Mouse (Mus musculus) megakaryocyte-erythroid progenitor cell, adult 5-6 weeks (primary cell): ENCODE results near the gene Clcnka. TPM values are rescaled to one million over a fixed set of nuclear protein-coding genes. Genes with fewer than 3 reads are reported as not detected.

Source experiments
- ATAC-seq: replicated peaks from 2 replicates; pipeline ENCODE4 v1.8.0; 2016; ENCODE audit warnings: mild to moderate bottlenecking, inconsistent platforms; ENCODE audit not compliant: severe bottlenecking, poor library complexity, low FRiP score, low TSS enrichment
- total RNA-seq, 2 experiments: library from RNA; stranded (forward) in 1 of 2; stranded (reverse) in 1 of 2; fragments of 200-1000, 215-1000 nt in 1 of 2; fragments of >200 nt in 1 of 2; fragmentation: Nextera tagmentation in 1 of 2; gene quantifications; 2 replicates each; pipeline ENCODE4 v1.2.3; 2014 to 2017

The Clcnka gene
- total RNA-seq, 2 experiments from 2014 or later: not detected

GRCm38 (mm10) chr4:141423288-141423687 is 24.8 kb upstream of the Clcnka start:
- no peak for ATAC-seq

DNA sequence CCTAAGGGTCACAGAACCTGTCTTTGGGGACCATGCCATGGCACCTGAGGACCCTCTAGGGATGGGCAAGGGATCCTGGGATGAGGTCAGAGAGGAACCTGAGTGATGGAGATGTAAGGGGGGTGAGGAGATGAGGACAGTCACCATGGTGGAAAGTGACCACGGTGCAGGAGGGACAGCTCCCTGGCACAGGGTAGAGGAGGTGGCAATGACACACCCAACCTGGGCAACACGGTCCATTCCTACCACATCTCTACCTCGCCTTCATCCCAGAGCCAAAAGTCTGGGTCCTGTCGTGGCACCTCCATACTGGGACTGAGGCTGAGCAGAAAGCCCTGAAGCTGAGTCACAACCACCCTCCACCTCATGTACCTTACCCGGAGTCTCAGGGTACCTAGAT is 24.3 kb upstream of the Clcnka start:
- no peak for ATAC-seq

DNA sequence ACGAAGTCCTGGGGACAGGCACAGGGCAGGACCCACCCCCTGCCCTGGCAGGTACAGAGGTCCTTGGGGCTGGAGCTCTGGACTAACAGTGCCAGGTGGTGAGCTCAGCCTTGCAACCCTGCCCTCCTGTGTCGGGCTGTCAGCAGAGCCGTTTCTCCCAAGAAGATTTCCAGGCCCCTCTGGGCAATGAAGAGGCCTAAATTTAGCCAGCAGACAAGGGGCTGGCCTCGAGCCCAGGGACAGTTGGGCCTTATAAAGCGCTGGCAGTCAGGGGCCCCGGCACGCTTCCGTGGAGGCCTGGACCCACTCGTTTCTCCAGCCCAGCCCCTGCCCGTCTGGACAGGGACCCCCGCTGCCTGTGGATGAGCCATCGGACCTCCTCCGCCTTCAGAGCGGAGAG is 22.9 kb upstream of the Clcnka start:
- ATAC-seq: no peak

GRCm38 (mm10) chr4:141420886-141421285 is 22.4 kb upstream of the Clcnka start:
- no peak for ATAC-seq

DNA sequence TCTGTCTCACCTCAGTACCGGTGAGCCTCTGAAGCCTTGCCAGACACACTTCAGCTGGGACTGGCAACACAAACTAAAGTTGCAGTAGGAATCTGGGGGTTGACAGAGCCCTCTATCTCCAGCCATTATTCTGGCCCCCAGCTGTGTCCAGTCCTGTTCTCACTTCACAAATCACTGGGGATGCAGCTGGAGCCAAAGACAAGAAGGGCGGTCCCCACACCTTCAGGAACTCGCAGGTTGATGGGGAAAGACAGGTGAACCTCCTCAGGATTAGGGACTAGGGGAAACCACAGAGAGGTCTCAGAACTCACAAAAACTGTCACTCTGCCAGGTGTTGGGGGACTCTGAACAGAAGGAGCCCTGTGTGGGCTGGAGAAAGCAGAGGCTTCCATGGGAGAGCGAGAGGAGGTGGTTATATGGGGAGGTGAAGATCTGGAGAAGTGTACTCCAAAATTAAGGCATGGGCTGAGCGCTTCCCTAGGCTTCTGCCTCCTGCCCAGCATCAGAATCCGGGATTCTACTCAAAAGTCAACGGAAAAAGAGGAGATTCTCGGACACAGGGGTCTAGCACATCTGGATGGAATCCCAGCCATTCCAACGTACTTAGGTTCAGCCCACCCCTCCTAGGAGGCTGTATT is 21.8 kb upstream of the Clcnka start, which contains the start of gene Hspb7:
TSS of gene Hspb7 (plus strand) at position 588 of the 638 bp plus-strand sequence.
- ATAC-seq: no peak

- 0 out of 2 replicates have a peak, but pooled peaks have one; percentile 39 for ATAC-seq
Observed at GRCm38 (mm10) chr4:141419398-141420191, 21.1 kb upstream of the Clcnka start.

- no peak for ATAC-seq
Observed at GRCm38 (mm10) chr4:141415924-141416323, 17.4 kb upstream of the Clcnka start, which contains the start of gene Clcnkb. Gene Clcnkb, minus strand, starts transcription at chr4:141416014.

DNA sequence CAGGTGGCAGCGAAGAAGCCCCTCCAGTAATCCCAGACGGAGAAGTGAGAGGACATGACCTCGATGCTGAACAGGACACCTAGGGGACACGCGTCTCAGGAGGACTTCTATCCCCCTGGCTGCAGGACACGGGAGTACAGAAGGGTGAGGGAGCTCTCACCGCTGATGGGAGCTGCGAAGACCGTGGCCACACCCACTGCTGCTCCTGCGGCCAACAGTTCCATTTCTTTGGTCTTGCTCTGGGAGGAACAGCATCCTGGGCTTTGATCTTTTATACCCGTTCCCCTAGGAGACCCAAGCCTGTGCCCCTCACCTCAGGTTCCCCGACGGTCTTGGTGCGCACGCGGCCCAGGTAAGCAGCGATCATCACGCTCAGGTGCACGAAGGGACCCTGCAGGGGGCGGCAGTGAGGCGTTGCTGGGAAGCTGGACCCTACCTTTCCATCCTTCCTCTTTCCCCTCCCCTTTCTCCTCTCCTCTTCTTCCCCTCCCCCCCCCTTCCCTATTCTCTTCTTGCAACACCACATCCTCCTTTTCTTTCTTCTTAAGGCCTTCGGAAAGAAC is 13.0 kb upstream of the Clcnka start:
- ATAC-seq: no peak

DNA sequence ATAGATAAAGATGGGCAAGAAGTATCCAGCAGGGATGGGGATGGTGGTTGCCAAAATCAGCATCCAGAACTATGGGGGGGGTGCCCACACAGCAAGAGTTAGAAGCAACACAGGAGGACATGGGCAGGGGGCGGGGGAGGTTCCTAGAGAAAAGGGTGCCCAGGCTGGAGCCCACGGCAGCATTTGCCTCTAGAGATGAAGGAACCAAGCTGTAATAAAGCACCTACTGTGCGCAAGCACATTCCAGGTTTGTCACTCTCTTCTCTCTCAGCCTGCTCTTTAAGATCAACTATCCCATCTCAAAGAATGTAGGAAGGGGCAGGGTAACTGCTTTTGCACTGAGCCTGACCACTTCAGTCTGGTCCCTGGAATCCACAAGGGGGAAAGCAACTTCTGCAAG is 10.1 kb upstream of the Clcnka start:
- ATAC-seq: no peak

GRCm38 (mm10) chr4:141406516-141407299 is 8.2 kb upstream of the Clcnka start:
- peak; percentile 70 for ATAC-seq

GRCm38 (mm10) chr4:141405314-141405622 is 6.7 kb upstream of the Clcnka start:
- ATAC-seq: no peak

DNA sequence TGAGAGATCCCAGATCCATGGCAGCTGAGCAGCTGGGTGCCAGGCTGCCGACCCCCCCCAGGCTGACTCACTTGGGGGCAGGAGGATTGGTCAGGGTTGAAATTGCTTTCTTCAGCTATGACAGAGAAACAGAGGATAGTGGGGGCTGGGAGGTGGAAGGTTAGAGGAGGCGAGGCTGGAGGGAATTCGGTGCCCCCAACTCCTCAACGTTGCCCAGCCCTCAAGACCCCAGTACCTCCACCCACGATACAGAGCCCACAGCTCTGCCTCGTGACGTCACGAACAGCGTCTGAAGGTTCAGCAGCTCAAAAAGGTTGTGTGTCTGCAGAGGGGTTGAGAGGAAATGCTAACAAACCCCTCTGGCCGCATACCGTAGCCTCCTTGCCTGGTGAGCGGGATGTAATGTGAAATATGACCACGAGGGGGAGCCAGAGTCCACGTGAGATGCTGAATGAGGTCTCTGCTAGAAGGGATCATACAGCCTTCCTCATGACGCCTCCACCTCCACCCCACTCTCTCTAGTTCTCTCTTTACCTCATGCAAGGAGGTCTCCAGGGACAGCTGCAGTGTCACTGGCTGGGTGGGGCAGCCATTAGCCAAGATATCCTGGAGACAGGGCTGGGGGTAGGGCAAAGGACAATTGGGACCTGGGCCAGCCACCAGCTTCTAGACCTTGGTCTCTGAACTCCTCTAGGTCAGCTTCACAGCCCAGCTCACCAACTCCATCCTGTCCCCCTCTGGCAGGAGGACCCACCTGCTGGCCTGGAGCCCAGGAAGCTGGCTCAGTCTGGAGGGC is 6.2 kb upstream of the Clcnka start:
- ATAC-seq: peak; percentile 83

GRCm38 (mm10) chr4:141400171-141400570 is 1.6 kb upstream of the Clcnka start:
- ATAC-seq: no peak

- ATAC-seq: no peak
Observed at GRCm38 (mm10) chr4:141397861-141398260, 663 bp downstream of the Clcnka start.

- ATAC-seq: no peak
Observed at GRCm38 (mm10) chr4:141394751-141395150, 3.8 kb downstream of the Clcnka start.

DNA sequence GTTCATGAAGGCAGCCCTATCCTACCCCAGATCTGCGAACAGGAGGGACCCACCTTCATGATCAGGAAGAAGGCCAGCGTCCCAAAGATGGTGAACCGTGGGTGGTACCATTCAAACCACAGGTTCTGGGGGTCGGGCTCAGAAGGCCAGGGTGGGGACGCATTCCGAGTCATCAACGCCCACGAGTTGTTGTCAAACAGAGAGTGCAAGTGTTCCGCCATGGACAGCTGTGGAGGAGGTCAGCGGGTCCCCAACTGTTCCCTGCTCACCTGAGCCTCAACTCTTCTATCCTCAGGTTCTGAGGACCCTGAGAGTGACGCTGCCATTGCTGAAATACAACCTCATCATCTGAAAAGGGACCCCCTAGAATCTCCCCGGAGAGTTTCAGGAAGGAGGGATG is 7.2 kb downstream of the Clcnka start:
- no peak for ATAC-seq

DNA sequence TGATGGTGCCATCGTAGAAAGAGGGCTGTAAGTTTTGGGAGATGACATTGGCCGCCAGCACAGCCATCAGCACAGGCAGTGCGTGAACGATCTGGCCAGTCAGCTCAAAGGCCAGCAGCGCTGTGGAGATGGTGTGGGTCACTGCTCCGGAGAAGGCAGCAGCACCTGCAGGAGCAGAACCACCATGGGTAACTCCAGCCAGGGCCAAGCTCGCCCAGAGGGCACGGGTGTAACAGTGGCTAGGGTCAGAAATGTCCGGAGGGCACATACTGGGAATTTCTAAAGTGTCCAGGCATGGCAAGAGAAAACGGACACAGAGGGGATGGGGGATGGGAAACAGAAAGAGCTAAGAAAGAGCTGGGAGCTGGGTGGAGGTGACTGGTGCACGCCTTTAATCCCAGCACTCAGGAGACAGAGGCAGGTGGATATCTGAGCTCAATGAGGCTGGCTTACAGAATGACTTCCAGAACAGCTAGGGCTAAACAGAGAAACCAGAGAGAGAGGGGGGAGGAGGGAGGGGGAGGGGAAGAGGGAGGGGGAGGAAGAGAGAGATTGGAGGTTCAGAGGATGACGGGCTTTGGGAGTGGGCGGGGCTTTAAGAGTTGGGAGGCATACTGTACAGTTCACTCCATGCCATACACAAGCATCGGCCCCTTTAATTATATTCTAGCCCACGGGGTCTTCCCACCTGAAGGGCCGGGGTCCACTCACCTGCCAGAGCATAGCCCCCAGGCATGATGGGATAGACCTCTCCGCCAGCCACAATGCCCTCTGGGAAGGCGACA is 9.0 kb downstream of the Clcnka start:
- ATAC-seq: no peak

DNA sequence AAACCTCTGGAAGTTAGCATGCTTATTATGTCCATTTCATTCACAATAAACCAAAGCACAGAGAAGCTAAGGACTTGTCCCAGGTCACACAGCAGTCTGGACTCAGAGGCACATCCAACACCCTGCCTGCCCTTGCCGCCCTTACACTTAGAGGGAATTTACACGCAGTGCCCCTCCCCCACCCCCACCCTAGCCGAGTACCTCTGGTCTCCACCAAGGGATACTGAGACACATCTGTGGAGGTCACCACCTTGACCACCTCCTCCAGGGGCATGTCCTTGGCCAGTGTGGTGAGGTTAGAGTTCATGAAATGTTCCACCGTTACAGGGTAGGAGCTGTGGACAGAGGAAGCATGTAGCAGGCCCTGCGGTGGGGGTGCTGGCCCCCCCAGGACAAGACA is 10.6 kb downstream of the Clcnka start:
- ATAC-seq: no peak
